Mouse (Mus musculus): ENCODE measurements around the gene St3gal4. TPM values are rescaled to one million over a fixed set of nuclear protein-coding genes. Genes with fewer than 3 reads are reported as not detected.

Gene St3gal4
- total and polyA plus RNA-seq, 3 experiments = 54.2 to 56.3 TPM; not detected in 1

- Histone ChIP-seq H3K4me1 (ENCODE audit: control insufficient read depth in 1 of 2, insufficient read depth in 2 of 2, low read length in 2 of 2) (peaks cover 0 to 4% of the 10 kb centered on the region in 2 experiments; a peak in 2 of 4 replicates), H3K36me3 (ENCODE audit: control insufficient read depth in 1 of 2, insufficient read depth in 2 of 2, low read length in 2 of 2) (peaks cover 3 to 9% of the 10 kb centered on the region in 2 experiments)
- DNase-seq (ENCODE audit: low read depth, low spot score) = no peak
Measured at GRCm38 (mm10) chr9:35098762-35099161, 20.3 kb downstream of the St3gal4 start.

GRCm38 (mm10) chr9:35097901-35098300, 21.2 kb downstream of the St3gal4 start:
- no peaks in the 10 kb centered on the region for H3K9me3 ChIP-seq (replicated peaks; ENCODE audit: insufficient read depth, low read length)
- TF ChIP-seq SMC3 (IDR thresholded peaks at IDR 0.05; ENCODE audit: low read depth, low read length) (no peak), TBP (IDR thresholded peaks at IDR 0.05; ENCODE audit: low read depth, low read length) (no peak), CTCF (IDR thresholded peaks at IDR 0.05 in 2 of 3, conservative IDR thresholded peaks at IDR 0.05 in 1 of 3; ENCODE audit: control insufficient read depth in 1 of 3, insufficient read depth in 1 of 3, low read depth in 2 of 3, low read length in 3 of 3, poor library complexity in 1 of 3, severe bottlenecking in 1 of 3) (no peak), GATA1 (IDR thresholded peaks at IDR 0.05; ENCODE audit: low read depth, low read length) (no peak), ETS1 (IDR thresholded peaks at IDR 0.05; ENCODE audit: low read depth, low read length) (no peak), POLR2AphosphoS2 (IDR thresholded peaks at IDR 0.05; ENCODE audit: low read length) (no peak), TCF12 (IDR thresholded peaks at IDR 0.05; ENCODE audit: low read depth, low read length) (no peak), CHD2 (IDR thresholded peaks at IDR 0.05; ENCODE audit: low read length) (no peak), MAFK (IDR thresholded peaks at IDR 0.05; ENCODE audit: borderline replicate concordance, low read depth, low read length) (no peak), SIN3A (IDR thresholded peaks at IDR 0.05; ENCODE audit: low read length) (no peak), ZMIZ1 (IDR thresholded peaks at IDR 0.05; ENCODE audit: low read depth, low read length) (no peak), USF1 (IDR thresholded peaks at IDR 0.05; ENCODE audit: low read depth, low read length) (no peak), MEF2A (IDR thresholded peaks at IDR 0.05; ENCODE audit: extremely low read depth, insufficient replicate concordance, low read depth, low read length, poor library complexity, severe bottlenecking) (no peak), MYB (IDR thresholded peaks at IDR 0.05; ENCODE audit: low read depth, low read length) (no peak), NRF1 (IDR thresholded peaks at IDR 0.05; ENCODE audit: insufficient read depth, low read depth, low read length, poor library complexity, severe bottlenecking) (no peak), ZC3H11A (IDR thresholded peaks at IDR 0.05; ENCODE audit: low read depth, low read length) (no peak), BHLHE40 (IDR thresholded peaks at IDR 0.05; ENCODE audit: borderline replicate concordance, low read depth, low read length) (no peak)
- H3K79me2 ChIP-seq (ENCODE audit: control insufficient read depth, insufficient read depth, low read length, poor library complexity) = peaks cover 17% of the 10 kb centered on the region
- no peak overlapping the region for H3K9ac ChIP-seq (ENCODE audit: control insufficient read depth, low read depth, low read length, poor library complexity, severe bottlenecking)
- H3K4me3 ChIP-seq (ENCODE audit: control insufficient read depth in 1 of 2, insufficient read depth in 1 of 2, low read depth in 2 of 2, low read length in 2 of 2) = no peak overlapping the region
- H3K27me3 ChIP-seq (ENCODE audit: control insufficient read depth in 1 of 2, insufficient read depth in 2 of 2, low read length in 2 of 2) = no peaks in the 10 kb centered on the region
- peaks cover 3 to 9% of the 10 kb centered on the region in 2 experiments for H3K36me3 ChIP-seq (ENCODE audit: control insufficient read depth in 1 of 2, insufficient read depth in 2 of 2, low read length in 2 of 2)
- DNase-seq (ENCODE audit: low read depth, low spot score) = peak; percentile 21
- no peak overlapping the region for H3K27ac ChIP-seq (ENCODE audit: control insufficient read depth, low read depth, low read length)
- H3K4me1 ChIP-seq (ENCODE audit: control insufficient read depth in 1 of 2, insufficient read depth in 2 of 2, low read length in 2 of 2) = peaks cover 0 to 4% of the 10 kb centered on the region in 2 experiments; a peak in 2 of 4 replicates

More at GRCm38 (mm10) chr9:35098762-35099161, 20.3 kb downstream of the St3gal4 start:
- Histone ChIP-seq H3K9me3 (replicated peaks; ENCODE audit: insufficient read depth, low read length) (no peaks in the 10 kb centered on the region), H3K27ac (ENCODE audit: control insufficient read depth, low read depth, low read length) (no peak overlapping the region), H3K9ac (ENCODE audit: control insufficient read depth, low read depth, low read length, poor library complexity, severe bottlenecking) (no peak overlapping the region), H3K27me3 (ENCODE audit: control insufficient read depth in 1 of 2, insufficient read depth in 2 of 2, low read length in 2 of 2) (no peaks in the 10 kb centered on the region), H3K79me2 (ENCODE audit: control insufficient read depth, insufficient read depth, low read length, poor library complexity) (peaks cover 19% of the 10 kb centered on the region), H3K4me3 (ENCODE audit: control insufficient read depth in 1 of 2, insufficient read depth in 1 of 2, low read depth in 2 of 2, low read length in 2 of 2) (no peak overlapping the region)
- no peak for TF ChIP-seq GABPA (IDR thresholded peaks at IDR 0.05; ENCODE audit: low read depth, low read length)
- TF ChIP-seq NELFE (IDR thresholded peaks at IDR 0.05; ENCODE audit: low read depth, low read length) = no peak
- no peak for TF ChIP-seq USF1 (IDR thresholded peaks at IDR 0.05; ENCODE audit: low read depth, low read length)
- TF ChIP-seq USF2 (IDR thresholded peaks at IDR 0.05; ENCODE audit: borderline replicate concordance in 1 of 2, insufficient read depth in 1 of 2, low read depth in 1 of 2, low read length in 2 of 2) = no peak

Data from MEL (cell line).